Mouse (Mus musculus) CH12.LX (cell line): ENCODE measurements around the gene Ankib1.

Source experiments
- CHD2 ChIP-seq: IDR thresholded peaks from 2 replicates; pipeline ENCODE4 v1.6.1; 2011; ENCODE audit warnings: low read length, improper control_type of control experiment
- CTCF ChIP-seq, 2 experiments: IDR thresholded peaks in 1 of 2; conservative IDR thresholded peaks in 1 of 2; 2 replicates each; pipeline ENCODE4 v1.5.1; 2011 to 2012; ENCODE audit warnings: low read depth in 2 of 2, low read length in 2 of 2, improper control_type of control experiment in 1 of 2, inconsistent platforms in 1 of 2, mild to moderate bottlenecking in 1 of 2, moderate library complexity in 1 of 2
- KAT2A ChIP-seq: IDR thresholded peaks from 2 replicates; pipeline ENCODE4 v1.6.1; 2012; ENCODE audit warnings: low read length, improper control_type of control experiment, inconsistent platforms; ENCODE audit not compliant: insufficient replicate concordance

DNA sequence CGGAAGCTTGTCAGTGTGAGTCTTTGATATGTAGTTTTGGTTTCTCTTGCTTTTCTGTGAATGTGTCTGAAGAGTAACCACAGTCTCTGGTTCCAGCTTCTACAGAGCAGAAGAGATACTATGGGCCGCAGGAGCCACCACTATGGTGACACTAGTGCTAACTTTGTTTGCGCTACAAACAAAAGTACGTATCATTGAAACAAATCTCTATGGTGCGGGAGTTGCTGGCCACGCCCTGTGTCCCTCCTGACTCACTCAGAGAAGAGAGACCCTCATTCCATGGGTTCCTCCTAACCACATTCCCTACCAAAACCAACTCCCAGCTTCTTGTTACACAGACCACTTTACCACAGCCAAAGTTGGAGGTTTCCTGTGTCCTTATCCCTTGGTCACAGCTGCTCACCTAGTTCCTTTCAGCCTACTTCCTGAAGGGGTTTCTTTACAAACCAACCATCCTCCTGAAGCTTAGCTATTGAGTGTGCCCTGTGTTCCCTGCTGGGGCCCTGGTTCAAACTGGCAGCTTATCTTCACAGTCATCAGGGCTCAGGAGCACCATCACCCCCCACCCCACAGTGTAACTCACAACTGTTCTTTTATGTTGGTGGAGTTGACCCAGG lies 132.7 kb downstream of the Ankib1 start:
- no peak for TF ChIP-seq CHD2
- no peak for TF ChIP-seq KAT2A
- no peak for TF ChIP-seq CTCF (conservative IDR thresholded peaks at IDR 0.05 in 1 of 2, IDR thresholded peaks at IDR 0.05 in 1 of 2; ENCODE audit: low read depth in 2 of 2, low read length in 2 of 2)
